Mouse (Mus musculus): ENCODE measurements around the gene Selplg. TPM values are rescaled to one million over a fixed set of nuclear protein-coding genes. Genes with fewer than 3 reads are reported as not detected.

The Selplg gene
- 2.0 and 2.6 TPM in 2 replicates for polyA plus RNA-seq (2015; fragmentation: Nextera tagmentation; extraction: Ambion mirVana)

GRCm38 (mm10) chr5:113832490-113832901, at the start of gene Selplg:
Gene Selplg, minus strand, starts transcription at chr5:113832644.
- ATAC-seq (ENCODE audit: low FRiP score, low TSS enrichment) = no peak
- 15% methylated on average over 8 of the region's 8 CpGs for WGBS

DNA sequence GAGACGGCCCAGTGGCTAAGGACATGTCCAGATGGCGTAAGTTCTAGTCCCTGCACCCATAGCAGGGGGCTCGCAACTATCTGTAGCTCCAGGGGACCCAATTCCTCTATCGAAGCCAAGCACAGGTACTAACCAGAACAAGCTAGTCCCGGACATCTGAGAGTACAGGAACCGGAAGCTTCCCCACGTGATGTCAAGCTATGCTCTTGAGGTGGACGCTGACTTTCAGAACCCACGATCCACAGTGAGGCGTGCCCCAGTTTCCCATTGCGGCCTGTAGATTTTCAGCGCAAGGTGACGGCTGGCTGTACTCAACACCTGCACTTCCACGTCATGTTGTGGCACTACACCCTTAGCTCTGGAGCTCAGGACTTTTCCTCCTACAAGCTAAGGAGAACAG, 48.7 kb upstream of the Selplg start:
- H3K36me3 ChIP-seq (ENCODE audit: control insufficient read depth, insufficient read depth, low read length) = peaks cover 7% of the 10 kb centered on the region; the same call in 1 of the 2 replicates
- H3K27me3 ChIP-seq (ENCODE audit: control insufficient read depth, insufficient read depth, low read length) = no peaks in the 10 kb centered on the region
- no peak overlapping the region for H3K4me3 ChIP-seq (ENCODE audit: low read depth, low read length)
- no peak overlapping the region for H3K27ac ChIP-seq (replicated peaks)
- H3K4me2 ChIP-seq (replicated peaks; ENCODE audit: low read depth) = no peak overlapping the region
- DNase-seq (ENCODE audit: low spot score) = no peak
- H3K9me3 ChIP-seq (ENCODE audit: control insufficient read depth, low read length) = no peaks in the 10 kb centered on the region
- peaks cover 8% of the 10 kb centered on the region for H3K4me1 ChIP-seq (replicated peaks; ENCODE audit: control insufficient read depth, insufficient read depth)
- H3K9ac ChIP-seq (ENCODE audit: low read length) = no peak overlapping the region
- TF ChIP-seq EP300 (optimal IDR thresholded peaks at IDR 0.05) = no peak
- no peak for TF ChIP-seq CTCF (IDR thresholded peaks at IDR 0.05; ENCODE audit: low read depth)
- no peak for ATAC-seq (ENCODE audit: low FRiP score, low TSS enrichment)
- 91% methylated on average over 14 of the region's 14 CpGs for WGBS

More at GRCm38 (mm10) chr5:113832490-113832901, at the start of gene Selplg:
- Histone ChIP-seq H3K4me1 (replicated peaks; ENCODE audit: control insufficient read depth, insufficient read depth) (no peaks in the 10 kb centered on the region), H3K27me3 (ENCODE audit: control insufficient read depth, insufficient read depth, low read length) (no peaks in the 10 kb centered on the region), H3K36me3 (ENCODE audit: control insufficient read depth, insufficient read depth, low read length) (no peaks in the 10 kb centered on the region), H3K27ac (replicated peaks) (no peak within 1 kb of the TSS), H3K4me2 (replicated peaks; ENCODE audit: low read depth) (no peak within 1 kb of the TSS), H3K9ac (ENCODE audit: low read length) (no peak within 1 kb of the TSS), H3K4me3 (ENCODE audit: low read depth, low read length) (no peak within 1 kb of the TSS), H3K9me3 (ENCODE audit: control insufficient read depth, low read length) (no peaks in the 10 kb centered on the region)
- TF ChIP-seq CTCF (IDR thresholded peaks at IDR 0.05; ENCODE audit: low read depth) (no peak), EP300 (optimal IDR thresholded peaks at IDR 0.05) (no peak)
- no peak for DNase-seq (ENCODE audit: low spot score)

DNA sequence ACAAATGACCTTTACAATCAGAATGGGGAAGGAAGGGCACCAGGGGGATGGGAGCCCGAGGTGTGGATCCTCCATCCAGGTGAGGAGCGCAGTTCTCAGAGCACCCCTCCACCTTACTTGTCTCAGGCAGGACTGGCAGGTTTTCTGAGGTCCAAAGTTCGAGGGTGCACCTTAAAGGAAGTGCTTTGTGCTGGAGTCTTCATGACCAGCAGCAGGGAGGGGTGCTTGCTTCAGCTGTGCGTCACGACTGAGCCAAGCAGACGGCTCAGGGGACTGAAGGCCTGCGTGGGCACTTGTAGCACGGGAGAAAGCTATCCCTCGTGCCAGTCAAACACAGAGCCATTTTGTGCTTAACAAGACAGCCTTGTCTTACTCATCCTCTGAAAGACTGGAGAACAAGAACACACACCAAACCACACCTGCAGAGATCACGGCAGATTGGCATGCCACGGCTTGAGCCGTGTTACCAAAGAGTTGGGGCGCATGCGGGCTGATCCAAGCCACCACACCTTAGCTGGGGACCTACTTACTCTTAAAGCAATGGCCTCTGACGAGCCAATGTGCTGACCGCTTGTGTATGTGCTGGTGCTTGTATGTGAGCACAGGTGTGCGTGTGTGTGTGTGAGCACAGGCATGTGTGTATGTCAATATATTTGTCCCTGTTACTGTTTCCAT, 46.6 kb upstream of the Selplg start:
- 0 out of 2 replicates have a peak overlapping the region, but pooled peaks have one; percentile 27 for H3K9ac ChIP-seq (ENCODE audit: low read length)
- TF ChIP-seq EP300 (optimal IDR thresholded peaks at IDR 0.05) (no peak), CTCF (IDR thresholded peaks at IDR 0.05; ENCODE audit: low read depth) (no peak)
- no peak overlapping the region for H3K4me2 ChIP-seq (replicated peaks; ENCODE audit: low read depth)
- peaks cover 8% of the 10 kb centered on the region for H3K4me1 ChIP-seq (replicated peaks; ENCODE audit: control insufficient read depth, insufficient read depth)
- no peaks in the 10 kb centered on the region for H3K9me3 ChIP-seq (ENCODE audit: control insufficient read depth, low read length)
- 60% methylated on average over 17 of the region's 17 CpGs for WGBS
- no peak overlapping the region for H3K4me3 ChIP-seq (ENCODE audit: low read depth, low read length)
- peak overlapping the region; percentile 81 for H3K27ac ChIP-seq (replicated peaks)
- DNase-seq (ENCODE audit: low spot score) = peak; percentile 82
- no peaks in the 10 kb centered on the region for H3K27me3 ChIP-seq (ENCODE audit: control insufficient read depth, insufficient read depth, low read length)
- peaks cover 7% of the 10 kb centered on the region; the same call in 1 of the 2 replicates for H3K36me3 ChIP-seq (ENCODE audit: control insufficient read depth, insufficient read depth, low read length)
- ATAC-seq (ENCODE audit: low FRiP score, low TSS enrichment) = peak; percentile 91

DNA sequence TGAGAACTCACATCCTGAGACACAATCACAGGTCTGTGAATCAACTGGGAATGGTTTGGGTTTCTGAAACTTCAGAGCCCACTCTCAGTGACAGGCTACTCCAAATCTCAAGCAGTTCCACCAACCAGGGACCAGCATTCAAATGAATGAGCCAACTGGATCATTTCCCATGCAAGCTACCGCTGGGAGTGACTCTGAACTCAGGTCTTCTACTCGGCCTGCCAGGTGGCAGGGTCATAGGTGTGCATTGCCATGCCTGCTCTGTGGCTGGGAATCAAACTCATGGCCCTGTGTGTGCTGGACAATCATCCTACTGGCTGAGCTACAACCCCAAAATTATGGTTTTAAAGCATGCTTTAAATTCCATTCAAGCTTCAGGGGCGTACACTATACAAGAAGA, 45.1 kb upstream of the Selplg start:
- Histone ChIP-seq H3K27ac (replicated peaks) (peak overlapping the region; percentile 81), H3K4me1 (replicated peaks; ENCODE audit: control insufficient read depth, insufficient read depth) (peaks cover 6% of the 10 kb centered on the region), H3K27me3 (ENCODE audit: control insufficient read depth, insufficient read depth, low read length) (no peaks in the 10 kb centered on the region), H3K9ac (ENCODE audit: low read length) (no peak overlapping the region), H3K4me3 (ENCODE audit: low read depth, low read length) (no peak overlapping the region), H3K4me2 (replicated peaks; ENCODE audit: low read depth) (no peak overlapping the region), H3K36me3 (ENCODE audit: control insufficient read depth, insufficient read depth, low read length) (peaks cover 7% of the 10 kb centered on the region; the same call in 1 of the 2 replicates), H3K9me3 (ENCODE audit: control insufficient read depth, low read length) (no peaks in the 10 kb centered on the region)
- ATAC-seq (ENCODE audit: low FRiP score, low TSS enrichment) (no peak), DNase-seq (ENCODE audit: low spot score) (no peak)
- WGBS = 46% methylated on average over 3 of the region's 3 CpGs
- TF ChIP-seq EP300 (optimal IDR thresholded peaks at IDR 0.05) (no peak), CTCF (IDR thresholded peaks at IDR 0.05; ENCODE audit: low read depth) (no peak)

DNA sequence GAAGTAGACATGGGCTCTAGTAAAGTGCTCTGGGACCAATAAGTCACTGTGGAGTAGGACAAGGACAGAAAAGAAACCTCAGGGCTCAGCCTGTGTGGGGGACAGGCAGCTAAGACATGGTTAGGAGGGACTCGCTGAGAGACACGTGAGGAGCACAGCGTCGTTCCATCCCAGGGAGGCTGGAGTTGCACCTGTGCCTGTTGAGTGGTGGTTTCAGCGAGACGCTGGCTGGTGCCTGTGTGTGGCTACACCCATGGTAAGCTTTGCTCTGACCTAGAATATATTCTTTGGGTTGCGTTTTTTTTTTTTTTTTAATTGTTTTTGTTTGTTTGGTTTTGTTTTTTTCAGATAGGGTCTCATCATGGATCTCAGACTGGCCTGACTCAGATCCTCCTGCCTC, 43.7 kb upstream of the Selplg start:
- ATAC-seq (ENCODE audit: low FRiP score, low TSS enrichment) = no peak
- WGBS = 96% methylated on average over 7 of the region's 7 CpGs
- H3K4me1 ChIP-seq (replicated peaks; ENCODE audit: control insufficient read depth, insufficient read depth) = peaks cover 14% of the 10 kb centered on the region
- H3K36me3 ChIP-seq (ENCODE audit: control insufficient read depth, insufficient read depth, low read length) = 0 out of 2 replicates have a peak, but pooled peaks cover 5% of the 10 kb centered on the region
- no peak for TF ChIP-seq EP300 (optimal IDR thresholded peaks at IDR 0.05)
- TF ChIP-seq CTCF (IDR thresholded peaks at IDR 0.05; ENCODE audit: low read depth) = no peak
- H3K4me3 ChIP-seq (ENCODE audit: low read depth, low read length) = no peak overlapping the region
- H3K9me3 ChIP-seq (ENCODE audit: control insufficient read depth, low read length) = no peaks in the 10 kb centered on the region
- no peak for DNase-seq (ENCODE audit: low spot score)
- no peaks in the 10 kb centered on the region for H3K27me3 ChIP-seq (ENCODE audit: control insufficient read depth, insufficient read depth, low read length)
- no peak overlapping the region for H3K4me2 ChIP-seq (replicated peaks; ENCODE audit: low read depth)
- H3K27ac ChIP-seq (replicated peaks) = no peak overlapping the region; the same call in 1 of the 2 replicates
- H3K9ac ChIP-seq (ENCODE audit: low read length) = no peak overlapping the region

DNA sequence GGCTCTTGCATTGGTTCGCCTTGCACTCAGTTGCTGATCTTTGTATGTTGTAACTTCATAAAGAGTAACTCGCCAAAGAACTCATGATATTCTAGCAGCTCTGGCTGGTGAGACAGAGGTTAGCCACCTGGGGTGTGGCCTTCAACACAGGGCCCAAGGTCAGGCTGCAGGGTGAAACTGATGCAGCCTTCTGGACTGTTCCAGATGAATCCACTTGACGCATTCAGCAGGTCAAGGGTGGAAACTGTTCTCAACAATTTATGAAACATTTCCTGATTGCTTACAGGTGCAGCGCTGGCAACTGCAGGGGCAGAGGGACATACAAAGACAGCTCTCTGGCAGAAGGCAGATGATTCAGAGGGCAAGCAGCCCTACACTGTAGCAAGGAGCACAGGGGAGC, 43.2 kb upstream of the Selplg start:
- WGBS = 90% methylated on average over 4 of the region's 4 CpGs
- no peaks in the 10 kb centered on the region for H3K9me3 ChIP-seq (ENCODE audit: control insufficient read depth, low read length)
- H3K27ac ChIP-seq (replicated peaks) = no peak overlapping the region; the same call in 1 of the 2 replicates
- H3K4me1 ChIP-seq (replicated peaks; ENCODE audit: control insufficient read depth, insufficient read depth) = peaks cover 14% of the 10 kb centered on the region
- DNase-seq (ENCODE audit: low spot score) (no peak), ATAC-seq (ENCODE audit: low FRiP score, low TSS enrichment) (peak; percentile 43)
- no peak overlapping the region for H3K9ac ChIP-seq (ENCODE audit: low read length)
- H3K27me3 ChIP-seq (ENCODE audit: control insufficient read depth, insufficient read depth, low read length) = no peaks in the 10 kb centered on the region
- H3K4me3 ChIP-seq (ENCODE audit: low read depth, low read length) = no peak overlapping the region
- H3K4me2 ChIP-seq (replicated peaks; ENCODE audit: low read depth) = no peak overlapping the region
- TF ChIP-seq CTCF (IDR thresholded peaks at IDR 0.05; ENCODE audit: low read depth) (no peak), EP300 (optimal IDR thresholded peaks at IDR 0.05) (no peak)
- 0 out of 2 replicates have a peak, but pooled peaks cover 5% of the 10 kb centered on the region for H3K36me3 ChIP-seq (ENCODE audit: control insufficient read depth, insufficient read depth, low read length)
